Mouse (Mus musculus) liver, embryonic 14.5 days (tissue): Measurements from ENCODE around the gene Zfp629.

Experiments
- CTCF ChIP-seq: IDR thresholded peaks from 2 replicates; pipeline ENCODE4 v1.5.1; 2016; ENCODE audit warnings: antibody characterized with exemption, low read depth, control low read depth
- EP300 ChIP-seq: IDR thresholded peaks from 2 replicates; pipeline ENCODE4 v1.6.1; 2016; ENCODE audit warnings: antibody characterized with exemption, low read depth

DNA sequence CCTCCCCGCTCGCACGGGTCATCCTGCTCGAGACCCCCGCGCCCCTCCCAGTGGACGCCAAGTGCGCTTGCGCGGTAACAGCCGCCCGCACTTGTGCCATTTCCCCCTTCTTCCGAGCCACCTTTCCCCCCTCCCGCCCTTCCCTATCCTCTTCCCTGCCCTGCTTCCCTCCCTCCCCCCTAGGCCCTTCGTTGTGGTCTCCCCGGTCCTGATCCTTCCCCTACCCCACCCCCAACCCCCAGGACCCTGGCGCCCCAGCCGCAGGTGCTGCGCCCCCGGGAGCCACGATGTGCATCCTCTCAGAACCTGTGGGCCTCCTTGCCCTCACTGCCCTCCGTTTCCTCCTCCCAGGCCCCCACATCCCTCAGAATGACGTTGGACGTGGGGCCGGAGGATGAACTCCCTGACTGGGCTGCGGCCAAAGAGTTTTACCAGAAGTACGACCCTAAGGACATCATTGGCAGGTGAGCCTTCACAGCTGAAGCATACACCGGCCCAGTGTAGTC is 42.0 kb downstream of the Zfp629 start:
- TF ChIP-seq CTCF (no peak), EP300 (no peak)
